Mouse (Mus musculus) liver, embryonic 14.5 days (tissue): ENCODE measurements around the gene Gm11564.

ENCODE experiments used
- CTCF ChIP-seq: IDR thresholded peaks from 2 replicates; pipeline ENCODE4 v1.5.1; 2016; ENCODE audit warnings: antibody characterized with exemption, low read depth, control low read depth
- EP300 ChIP-seq: IDR thresholded peaks from 2 replicates; pipeline ENCODE4 v1.6.1; 2016; ENCODE audit warnings: antibody characterized with exemption, low read depth

- TF ChIP-seq CTCF (no peak), EP300 (no peak)
Measured at GRCm38 (mm10) chr11:99842185-99842584, 26.7 kb upstream of the Gm11564 start.
